Comparison of ENCODE assay signal across 10 mouse cellular contexts in genomic region chr1:22604329-22605044, GRCm38 (mm10).
A peak's percentile ranks its signal among the peaks of the same experiment; 100 is the strongest.
DNase-seq lines count a peak whose midpoint lies in the region; ATAC-seq lines count a peak whose summit lies in the region.
"Had no signal": no experiment of that assay in that cellular context is flagged by ENCODE, and none has a peak within 500 bp of the region (broad histone marks: within the 10 kb centered on the region; RNA-seq: fewer than 3 reads in every experiment).

No protein-coding gene starts in this region.

- no peaks in the 10 kb centered on the region for H3K4me1 ChIP-seq in heart, embryonic 15.5 days (replicated peaks)
- no peaks in the 10 kb centered on the region for H3K4me1 ChIP-seq in heart, embryonic 12.5 days (replicated peaks)
- H3K4me1 ChIP-seq in neural tube, embryonic 11.5 days (ENCODE audit: control insufficient read depth, insufficient read depth, low read length), result no peaks in the 10 kb centered on the region
- no peaks in the 10 kb centered on the region for H3K4me1 ChIP-seq in forebrain, embryonic 12.5 days
- H3K4me1 ChIP-seq in neural tube, embryonic 12.5 days, result no peaks in the 10 kb centered on the region
- H3K4me1 ChIP-seq: liver, embryonic 15.5 days had no signal

- peak; percentile 18 for DNase-seq in neural tube, embryonic 11.5 days (ENCODE audit: low spot score)
- DNase-seq in neural tube, embryonic 10.5 days (ENCODE audit: extremely low spot score, low spot score), result no peak
- DNase-seq in spleen, postnatal 4 days (ENCODE audit: low spot score in 2 of 2), result no peak
- DNase-seq in spleen, postnatal 14 days (ENCODE audit: low spot score in 2 of 2), result no peak

- no peak overlapping the region for H3K4me3 ChIP-seq in heart, embryonic 15.5 days
- H3K4me3 ChIP-seq in heart, embryonic 12.5 days, result no peak overlapping the region
- no peak overlapping the region for H3K4me3 ChIP-seq in neural tube, embryonic 11.5 days (ENCODE audit: low read depth, low read length)
- H3K4me3 ChIP-seq in forebrain, embryonic 12.5 days (replicated peaks), result no peak overlapping the region
- H3K4me3 ChIP-seq in neural tube, embryonic 12.5 days, result no peak overlapping the region
- H3K4me3 ChIP-seq: liver, embryonic 15.5 days had no signal

- H3K9me3 ChIP-seq in heart, embryonic 15.5 days (replicated peaks), result no peaks in the 10 kb centered on the region
- no peaks in the 10 kb centered on the region for H3K9me3 ChIP-seq in heart, embryonic 12.5 days (replicated peaks)
- H3K9me3 ChIP-seq in neural tube, embryonic 11.5 days (ENCODE audit: control insufficient read depth, low read length), result no peaks in the 10 kb centered on the region
- H3K9me3 ChIP-seq in forebrain, embryonic 12.5 days, result no peaks in the 10 kb centered on the region
- H3K9me3 ChIP-seq in neural tube, embryonic 12.5 days, result no peaks in the 10 kb centered on the region
- H3K9me3 ChIP-seq: liver, embryonic 15.5 days had no signal

- H3K36me3 ChIP-seq in heart, embryonic 15.5 days, result no peaks in the 10 kb centered on the region
- no peaks in the 10 kb centered on the region for H3K36me3 ChIP-seq in heart, embryonic 12.5 days
- no peaks in the 10 kb centered on the region for H3K36me3 ChIP-seq in neural tube, embryonic 11.5 days (ENCODE audit: control insufficient read depth, insufficient read depth, low read length)
- H3K36me3 ChIP-seq in forebrain, embryonic 12.5 days (replicated peaks), result no peaks in the 10 kb centered on the region
- H3K36me3 ChIP-seq in neural tube, embryonic 12.5 days, result no peaks in the 10 kb centered on the region
- H3K36me3 ChIP-seq: liver, embryonic 15.5 days had no signal

- no peak for ATAC-seq in heart, embryonic 15.5 days (replicated peaks; ENCODE audit: insufficient number of reproducible peaks, insufficient read depth, low FRiP score, low read depth)
- no peak for ATAC-seq in heart, embryonic 12.5 days (ENCODE audit: insufficient number of reproducible peaks, low FRiP score)
- ATAC-seq in neural tube, embryonic 11.5 days (ENCODE audit: insufficient read depth, low FRiP score, low TSS enrichment), result no peak
- peak; percentile 46; the same call in 1 of the 2 replicates for ATAC-seq in forebrain, embryonic 12.5 days (ENCODE audit: low FRiP score)
- ATAC-seq in neural tube, embryonic 12.5 days (ENCODE audit: low FRiP score, low read depth), result peak; percentile 48
- ATAC-seq: activated CD4-positive, CD25-positive, alpha-beta regulatory T cell, adult 4 months had no signal

- H3K9ac ChIP-seq in heart, embryonic 15.5 days, result no peak overlapping the region
- no peak overlapping the region for H3K9ac ChIP-seq in heart, embryonic 12.5 days
- H3K9ac ChIP-seq in neural tube, embryonic 11.5 days (ENCODE audit: low read length), result no peak overlapping the region
- no peak overlapping the region for H3K9ac ChIP-seq in forebrain, embryonic 12.5 days
- no peak overlapping the region for H3K9ac ChIP-seq in neural tube, embryonic 12.5 days
- H3K9ac ChIP-seq: liver, embryonic 15.5 days had no signal

- peak overlapping the region; percentile 21 for H3K4me2 ChIP-seq in heart, embryonic 15.5 days
- H3K4me2 ChIP-seq in heart, embryonic 12.5 days, result no peak overlapping the region
- H3K4me2 ChIP-seq in neural tube, embryonic 11.5 days (ENCODE audit: low read depth), result no peak overlapping the region
- no peak overlapping the region for H3K4me2 ChIP-seq in forebrain, embryonic 12.5 days
- H3K4me2 ChIP-seq in neural tube, embryonic 12.5 days (replicated peaks), result no peak overlapping the region
- H3K4me2 ChIP-seq: liver, embryonic 15.5 days had no signal

- no peaks in the 10 kb centered on the region for H3K27me3 ChIP-seq in heart, embryonic 15.5 days
- no peaks in the 10 kb centered on the region for H3K27me3 ChIP-seq in heart, embryonic 12.5 days (replicated peaks)
- H3K27me3 ChIP-seq in neural tube, embryonic 11.5 days (ENCODE audit: control insufficient read depth, insufficient read depth, low read length), result no peaks in the 10 kb centered on the region
- H3K27me3 ChIP-seq in forebrain, embryonic 12.5 days, result no peaks in the 10 kb centered on the region
- H3K27me3 ChIP-seq in neural tube, embryonic 12.5 days (replicated peaks), result no peaks in the 10 kb centered on the region
- H3K27me3 ChIP-seq: liver, embryonic 15.5 days had no signal

- WGBS in heart, embryonic 15.5 days, result 63% methylated on average over 18 of the region's 18 CpGs
- 67% methylated on average over 18 of the region's 18 CpGs for WGBS in heart, embryonic 12.5 days
- WGBS in neural tube, embryonic 11.5 days, result 69% methylated on average over 18 of the region's 18 CpGs
- 72% methylated on average over 18 of the region's 18 CpGs for WGBS in forebrain, embryonic 12.5 days
- WGBS in neural tube, embryonic 12.5 days, result 70% methylated on average over 18 of the region's 18 CpGs

- no peak overlapping the region for H3K27ac ChIP-seq in heart, embryonic 15.5 days
- H3K27ac ChIP-seq in heart, embryonic 12.5 days (ENCODE audit: poor library complexity, severe bottlenecking), result no peak overlapping the region
- H3K27ac ChIP-seq in neural tube, embryonic 11.5 days (ENCODE audit: low read depth, low read length), result no peak overlapping the region
- H3K27ac ChIP-seq in forebrain, embryonic 12.5 days, result no peak overlapping the region
- no peak overlapping the region for H3K27ac ChIP-seq in neural tube, embryonic 12.5 days
- H3K27ac ChIP-seq: liver, embryonic 15.5 days had no signal

Comparison
In these comparisons a context has a peak if more than half of its experiments do, and no peak if none do; other contexts are left out.
1. ATAC-seq: peak in forebrain, embryonic 12.5 days (single experiment) and neural tube, embryonic 12.5 days (single experiment); none in heart, embryonic 15.5 days (single experiment), heart, embryonic 12.5 days (single experiment) and neural tube, embryonic 11.5 days (single experiment).